In the genomic region with DNA sequence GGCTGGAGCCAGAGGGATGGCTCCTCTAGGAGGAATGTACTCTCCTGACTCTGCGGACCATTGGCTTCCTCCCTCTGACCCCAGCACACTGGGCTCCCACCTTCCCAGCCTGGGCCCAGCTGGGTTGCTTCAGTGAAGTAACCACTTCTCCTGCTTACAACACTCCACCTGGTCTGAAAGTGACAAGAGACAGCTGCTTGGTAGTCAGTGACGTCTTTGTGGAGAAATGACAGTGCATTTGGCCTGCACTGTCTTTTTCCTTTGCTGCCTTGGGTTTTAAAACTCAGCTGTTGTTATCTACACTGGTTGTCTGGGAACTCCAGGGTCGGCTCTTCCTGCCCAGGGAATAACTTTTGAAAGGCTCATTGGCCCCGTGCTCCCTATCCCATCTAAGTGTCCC, we compare ENCODE assay signal across 15 mouse cellular contexts. TPM values are rescaled to one million over a fixed set of nuclear protein-coding genes. Genes with fewer than 3 reads are reported as not detected.
DNase-seq lines count a peak whose midpoint lies in the region; ATAC-seq and TF ChIP-seq lines count a peak whose summit lies in the region.
"Had no signal": no experiment of that assay in that cellular context is flagged by ENCODE, and none has a peak within 500 bp of the region (broad histone marks: within the 10 kb centered on the region; RNA-seq: fewer than 3 reads in every experiment).

No protein-coding gene starts in this region.

- H3K27ac ChIP-seq in heart, embryonic 11.5 days (ENCODE audit: low read depth, low read length): no peak overlapping the region
- H3K27ac ChIP-seq in forebrain, postnatal 0 days (ENCODE audit: low read depth, low read length): no peak overlapping the region; the same call in 1 of the 2 replicates
- H3K27ac ChIP-seq: embryonic facial prominence, embryonic 12.5 days; hindbrain, embryonic 10.5 days; limb, embryonic 13.5 days; liver, embryonic 15.5 days; midbrain, embryonic 15.5 days had no signal

- WGBS in heart, embryonic 11.5 days (ENCODE audit: insufficient replicate concordance): 40% methylated on average over 4 of the region's 4 CpGs
- WGBS in lung, adult 2 months: 43% methylated on average over 4 of the region's 4 CpGs
- WGBS in forebrain, postnatal 0 days: 66% methylated on average over 4 of the region's 4 CpGs

- H3K9ac ChIP-seq in heart, embryonic 11.5 days (ENCODE audit: low read depth, low read length): no peak overlapping the region
- no peak overlapping the region for H3K9ac ChIP-seq in forebrain, postnatal 0 days
- H3K9ac ChIP-seq: embryonic facial prominence, embryonic 12.5 days; limb, embryonic 13.5 days; liver, embryonic 15.5 days; midbrain, embryonic 15.5 days had no signal

- no peak for TF ChIP-seq POLR2A in lung, adult 2 months (IDR thresholded peaks at IDR 0.05; ENCODE audit: borderline replicate concordance, extremely low read depth, low read depth, low read length)

- H3K36me3 ChIP-seq in heart, embryonic 11.5 days (ENCODE audit: control insufficient read depth, insufficient read depth, low read length): no peaks in the 10 kb centered on the region
- H3K36me3 ChIP-seq in forebrain, postnatal 0 days (ENCODE audit: insufficient read depth): no peaks in the 10 kb centered on the region
- H3K36me3 ChIP-seq: embryonic facial prominence, embryonic 12.5 days; hindbrain, embryonic 10.5 days; limb, embryonic 13.5 days; liver, embryonic 15.5 days; midbrain, embryonic 15.5 days had no signal

- no peak overlapping the region for H3K4me2 ChIP-seq in heart, embryonic 11.5 days
- no peak overlapping the region for H3K4me2 ChIP-seq in forebrain, postnatal 0 days (ENCODE audit: low read depth)
- H3K4me2 ChIP-seq: embryonic facial prominence, embryonic 12.5 days; limb, embryonic 13.5 days; liver, embryonic 15.5 days; midbrain, embryonic 15.5 days had no signal

- no peaks in the 10 kb centered on the region for H3K9me3 ChIP-seq in heart, embryonic 11.5 days (replicated peaks; ENCODE audit: control insufficient read depth, low read length)
- no peaks in the 10 kb centered on the region for H3K9me3 ChIP-seq in forebrain, postnatal 0 days (ENCODE audit: low read length)
- H3K9me3 ChIP-seq: embryonic facial prominence, embryonic 12.5 days; limb, embryonic 13.5 days; liver, embryonic 15.5 days; midbrain, embryonic 15.5 days had no signal

- no peaks in the 10 kb centered on the region for H3K4me1 ChIP-seq in heart, embryonic 11.5 days (ENCODE audit: control insufficient read depth, insufficient read depth, low read length)
- no peaks in the 10 kb centered on the region for H3K4me1 ChIP-seq in lung, adult 2 months (ENCODE audit: control insufficient read depth, insufficient read depth, low read length)
- 0 out of 2 replicates have a peak, but pooled peaks cover 3% of the 10 kb centered on the region for H3K4me1 ChIP-seq in forebrain, postnatal 0 days (ENCODE audit: insufficient read depth)
- H3K4me1 ChIP-seq: embryonic facial prominence, embryonic 12.5 days; limb, embryonic 13.5 days had no signal

- no peak for TF ChIP-seq CTCF in lung, adult 2 months (IDR thresholded peaks at IDR 0.05; ENCODE audit: insufficient read depth, low read length)
- no peak for TF ChIP-seq CTCF in forebrain, postnatal 0 days (IDR thresholded peaks at IDR 0.05; ENCODE audit: low read depth)

- no peak for ATAC-seq in heart, embryonic 11.5 days (replicated peaks; ENCODE audit: insufficient number of reproducible peaks, low FRiP score, low TSS enrichment)
- ATAC-seq in forebrain, postnatal 0 days: no peak
- ATAC-seq: midbrain, embryonic 15.5 days; Patski had no signal

- peak; percentile 10 to 13 for DNase-seq in heart, adult 18-20 months
- peak; percentile 31 for DNase-seq in lung, postnatal 10 days
- DNase-seq in lung, adult 2 months: no peak
- DNase-seq in lung, postnatal 36 days: peak; percentile 14
- no peak for DNase-seq in forebrain, postnatal 0 days
- DNase-seq in thymus, postnatal 14 days: no peak
- DNase-seq: cerebellum, postnatal 25 days; right cerebral cortex, postnatal 14 days had no signal

- no peak overlapping the region for H3K4me3 ChIP-seq in heart, embryonic 11.5 days (ENCODE audit: low read depth, low read length)
- no peak overlapping the region for H3K4me3 ChIP-seq in lung, adult 2 months (replicated peaks; ENCODE audit: extremely low read depth, low read depth, low read length)
- H3K4me3 ChIP-seq in forebrain, postnatal 0 days (ENCODE audit: low read depth, low read length): no peak overlapping the region
- H3K4me3 ChIP-seq: embryonic facial prominence, embryonic 12.5 days; hindbrain, embryonic 10.5 days; limb, embryonic 13.5 days; liver, embryonic 15.5 days; midbrain, embryonic 15.5 days had no signal

- 0 out of 2 replicates have a peak, but pooled peaks cover 2% of the 10 kb centered on the region for H3K27me3 ChIP-seq in heart, embryonic 11.5 days (ENCODE audit: control insufficient read depth, insufficient read depth, low read length)
- H3K27me3 ChIP-seq in forebrain, postnatal 0 days (ENCODE audit: insufficient read depth, low read length): no peaks in the 10 kb centered on the region
- H3K27me3 ChIP-seq: embryonic facial prominence, embryonic 12.5 days; limb, embryonic 13.5 days; midbrain, embryonic 15.5 days had no signal

RNA-seq across cellular contexts. Expression of gene Kcnn3, which starts 29.5 kb away (rescaled TPM):
- 1 to 10 TPM; 1.5 to 2.0 TPM for total RNA-seq in heart, adult 18-20 months (2021)
- 0.73 and 0.99 TPM in 2 replicates for polyA plus RNA-seq in heart, embryonic 11.5 days (2014; fragmentation: Nextera tagmentation; extraction: Ambion mirVana)
- polyA plus RNA-seq in lung, adult 2 months (2012; rRNA removed): 6.8 and 7.1 TPM in 2 replicates
- 11.5 and 13.6 TPM in 2 replicates for total RNA-seq in forebrain, postnatal 0 days (2014; rRNA removed)
- 3.0 and 5.1 TPM in 2 replicates for polyA plus RNA-seq in forebrain, postnatal 0 days (2015; fragmentation: Nextera tagmentation; extraction: Ambion mirVana)

Comparison
In these comparisons a context has a peak if more than half of its experiments do, and no peak if none do; other contexts are left out.
1. DNase-seq: peak in heart, adult 18-20 months (2 of 2), lung, postnatal 10 days (single experiment) and lung, postnatal 36 days (single experiment); none in lung, adult 2 months (single experiment), forebrain, postnatal 0 days (single experiment) and thymus, postnatal 14 days (single experiment).